Mouse (Mus musculus): Measurements from ENCODE around the gene Blvra. TPM values are rescaled to one million over a fixed set of nuclear protein-coding genes. Genes with fewer than 3 reads are reported as not detected.
"Not testable (repeated sequence)": the region's sequence is repeated elsewhere in the genome, so short reads cannot be mapped to it uniquely, and the experiment has no call there.

The Blvra gene
- total RNA-seq, 2 experiments from 2014 or later, result 17.7 TPM

DNA sequence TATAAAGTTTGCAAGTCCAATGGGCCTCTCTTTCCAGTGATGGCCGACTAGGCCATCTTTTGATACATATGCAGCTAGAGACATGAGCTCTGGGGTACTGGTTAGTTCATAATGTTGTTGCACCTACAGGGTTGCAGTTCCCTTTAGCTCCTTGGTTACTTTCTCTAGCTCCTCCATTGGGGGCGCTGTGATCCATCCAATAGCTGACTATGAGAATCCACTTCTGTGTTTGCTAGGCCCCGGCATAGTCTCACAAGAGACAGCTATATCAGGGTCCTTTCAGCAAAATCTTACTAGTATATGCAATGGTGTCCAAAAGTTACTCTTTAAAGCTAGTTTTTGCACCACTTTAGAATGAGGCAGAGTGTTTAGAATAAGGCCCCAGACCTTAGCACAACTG is 64.8 kb downstream of the Blvra start:
- DNase-seq; intact Hi-C loops (cut with DNase I): not testable (repeated sequence)

DNA sequence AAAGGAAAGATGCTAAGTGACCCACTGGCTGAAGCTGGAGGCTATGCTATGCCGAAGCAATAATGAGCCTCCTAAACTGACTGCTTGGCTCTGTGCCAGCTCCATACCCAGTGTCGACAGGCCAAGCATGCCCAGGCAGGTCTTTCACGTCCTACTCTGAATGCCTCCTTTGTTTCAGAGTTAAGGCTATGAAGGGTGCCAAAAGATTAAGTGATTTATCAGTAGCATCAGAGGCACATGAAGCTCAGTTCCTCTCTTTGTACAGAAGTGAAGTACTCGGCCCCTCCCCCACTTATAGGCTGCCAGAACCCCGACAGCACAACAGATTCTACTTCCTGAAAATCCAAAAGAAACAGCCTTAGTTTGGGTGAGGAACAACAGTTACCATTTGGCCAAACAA is 66.5 kb downstream of the Blvra start:
- intact Hi-C loops (cut with DNase I), result no loop called here

DNA sequence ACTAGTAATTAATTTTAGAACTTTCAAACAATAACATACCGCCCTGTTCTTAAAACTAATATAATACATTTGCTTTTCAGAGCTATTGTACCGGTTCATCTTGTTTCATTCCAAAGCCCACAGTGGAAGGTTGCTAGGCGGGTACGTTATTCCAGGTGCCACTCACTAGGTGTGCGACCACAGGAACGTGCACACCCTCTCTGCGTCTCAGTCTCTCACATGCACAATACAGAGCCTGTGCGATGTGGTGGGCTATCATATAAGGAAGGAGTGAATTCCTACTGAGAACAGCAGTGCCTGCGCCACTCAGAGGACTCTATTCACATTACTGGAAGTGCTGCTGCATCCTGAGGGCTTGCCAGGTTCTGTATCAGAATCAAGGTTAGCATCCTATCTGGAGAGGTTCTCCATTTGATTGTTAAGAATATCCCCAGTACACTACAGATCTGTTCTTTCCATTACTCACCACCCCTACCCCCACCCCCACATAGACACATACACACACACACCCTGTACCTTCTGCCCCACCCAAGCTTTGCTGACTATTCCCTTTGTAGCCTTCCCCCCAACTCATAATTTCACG is 67.5 kb downstream of the Blvra start:
- intact Hi-C loops (cut with DNase I), result no loop called here
- DNase-seq, result no peak

More for the DNA sequence above, 66.5 kb downstream of the Blvra start:
- DNase-seq, result peak; percentile 59

DNA sequence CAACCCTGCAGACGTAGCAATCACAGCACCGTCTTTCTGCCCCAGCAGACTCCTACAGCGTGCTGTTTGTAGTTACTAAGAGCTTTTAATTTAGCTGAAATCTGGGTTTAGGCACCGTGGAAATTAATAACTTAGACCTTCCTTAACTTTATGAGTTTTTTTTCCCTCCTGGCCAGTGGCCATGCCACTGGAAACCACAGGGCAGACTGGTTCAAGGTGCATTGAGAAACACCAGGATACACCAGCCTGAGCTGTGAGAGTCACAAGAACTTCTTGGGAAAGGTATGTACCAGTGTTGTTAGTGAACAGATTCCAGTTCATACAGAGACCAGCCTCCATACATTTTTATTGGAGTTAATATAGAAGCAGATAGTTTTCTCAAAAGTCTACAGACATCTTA is 68.0 kb downstream of the Blvra start:
- intact Hi-C loops (cut with DNase I), result no loop called here
- DNase-seq, result no peak

DNA sequence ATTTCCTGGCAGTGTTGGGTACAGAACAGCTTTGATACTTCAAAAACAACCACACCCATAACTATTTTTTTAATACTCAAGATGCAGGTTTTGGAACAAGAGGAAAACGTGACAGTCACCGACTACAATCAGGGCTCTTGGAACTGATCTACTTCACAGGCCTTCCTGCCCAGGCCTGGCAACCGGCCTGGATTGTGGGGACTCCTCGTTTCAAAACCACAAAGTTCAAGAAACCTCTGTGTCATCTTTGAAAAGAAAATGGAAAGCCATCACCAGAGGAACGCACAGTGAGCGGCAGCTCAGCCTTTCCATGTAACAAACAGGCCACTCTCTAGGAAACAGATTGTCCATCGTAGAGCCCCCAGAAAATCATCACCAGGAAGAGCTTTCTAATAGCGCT is 68.6 kb downstream of the Blvra start:
- no peak for DNase-seq
- intact Hi-C loops (cut with DNase I), result no loop called here

DNA sequence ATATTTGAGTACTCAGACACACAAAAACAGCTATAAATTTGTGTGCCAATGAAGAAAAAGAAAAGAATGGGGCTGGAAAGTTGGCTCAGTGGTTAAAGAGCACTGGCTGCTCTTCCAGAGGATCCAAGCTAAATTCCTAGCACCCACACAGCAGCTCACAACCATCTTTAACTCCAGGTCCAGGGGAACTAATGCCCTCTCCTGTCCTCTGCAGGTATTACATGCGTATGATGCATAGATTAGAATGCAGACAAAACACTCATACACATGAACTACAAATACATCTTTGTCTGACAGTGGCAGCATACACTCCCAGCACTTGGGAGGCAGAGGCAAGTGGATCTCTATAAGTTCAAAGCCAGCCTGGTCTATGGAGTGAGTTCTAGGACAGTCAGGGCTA is 69.1 kb downstream of the Blvra start:
- intact Hi-C loops (cut with DNase I), result no loop called here

DNA sequence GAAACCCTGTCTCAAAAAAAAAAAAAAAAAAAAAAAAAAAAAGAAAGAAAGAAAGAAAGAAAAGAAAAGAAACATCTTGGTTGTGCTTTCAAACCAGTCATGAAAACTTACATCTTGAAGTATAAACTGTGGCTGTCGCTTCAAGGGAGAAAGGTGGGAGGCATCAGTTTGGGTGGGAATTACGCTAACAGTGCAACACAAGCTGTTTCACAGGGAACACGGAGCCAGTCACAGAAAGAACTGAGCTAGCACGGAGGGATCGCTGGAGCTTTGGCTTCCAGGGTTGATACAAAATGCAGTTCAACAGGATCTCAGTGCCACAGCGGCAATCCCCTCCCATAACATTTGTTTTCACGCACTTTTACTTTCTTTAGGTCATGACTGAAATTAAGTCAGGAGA is 69.5 kb downstream of the Blvra start:
- no peak for DNase-seq
- intact Hi-C loops (cut with DNase I), result no loop called here

More for the DNA sequence above, 69.1 kb downstream of the Blvra start:
- DNase-seq, result no peak

DNA sequence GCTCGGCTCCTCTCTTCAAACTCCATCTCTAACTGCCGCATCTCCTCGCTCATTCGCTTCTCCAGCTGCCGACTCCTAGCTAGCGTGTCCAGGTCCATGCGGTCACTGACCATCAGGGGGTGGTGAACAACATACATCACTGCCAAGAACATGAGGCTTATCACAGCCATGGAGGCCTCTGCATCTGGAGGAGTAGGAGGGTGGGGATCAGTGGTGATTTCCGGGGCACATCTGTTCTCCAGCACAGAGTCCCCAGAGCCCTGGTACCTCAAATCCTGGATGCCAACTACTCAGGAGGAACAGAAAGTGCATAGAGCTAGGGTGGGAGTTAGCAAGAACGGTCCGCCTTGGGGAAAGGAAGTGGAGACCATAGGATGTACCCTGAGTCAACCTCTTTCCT is 71.6 kb downstream of the Blvra start:
- no peak for DNase-seq
- intact Hi-C loops (cut with DNase I), result no loop called here

DNA sequence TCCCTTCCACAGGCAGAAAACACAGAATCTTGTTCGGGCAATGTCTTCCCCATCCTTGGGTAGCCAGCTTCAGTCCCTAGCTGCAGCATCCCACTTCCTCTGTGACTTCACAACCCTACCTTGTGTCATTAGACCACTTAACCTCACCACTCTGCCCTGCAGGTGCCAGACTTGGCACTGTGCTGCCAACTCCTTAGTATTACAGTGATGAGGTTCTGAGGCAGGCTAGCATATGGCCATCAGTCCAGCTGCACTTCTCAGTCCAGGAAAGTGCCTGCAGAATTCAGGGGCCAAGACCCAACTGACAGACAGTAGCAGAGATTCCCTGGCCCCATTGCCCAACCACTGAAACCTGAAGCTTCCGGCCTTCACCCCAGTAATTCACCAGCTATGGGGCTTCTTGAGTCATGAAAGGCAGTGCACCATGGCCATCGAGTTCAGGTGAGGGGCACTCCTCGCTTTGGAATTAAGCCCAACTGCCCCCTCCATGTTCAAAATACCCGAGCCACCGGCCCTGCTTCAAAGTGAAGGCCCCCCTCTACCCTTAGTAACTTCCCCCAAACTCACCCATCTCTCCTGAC is 72.2 kb downstream of the Blvra start:
- intact Hi-C loops (cut with DNase I), result no loop called here
- DNase-seq, result no peak

DNA sequence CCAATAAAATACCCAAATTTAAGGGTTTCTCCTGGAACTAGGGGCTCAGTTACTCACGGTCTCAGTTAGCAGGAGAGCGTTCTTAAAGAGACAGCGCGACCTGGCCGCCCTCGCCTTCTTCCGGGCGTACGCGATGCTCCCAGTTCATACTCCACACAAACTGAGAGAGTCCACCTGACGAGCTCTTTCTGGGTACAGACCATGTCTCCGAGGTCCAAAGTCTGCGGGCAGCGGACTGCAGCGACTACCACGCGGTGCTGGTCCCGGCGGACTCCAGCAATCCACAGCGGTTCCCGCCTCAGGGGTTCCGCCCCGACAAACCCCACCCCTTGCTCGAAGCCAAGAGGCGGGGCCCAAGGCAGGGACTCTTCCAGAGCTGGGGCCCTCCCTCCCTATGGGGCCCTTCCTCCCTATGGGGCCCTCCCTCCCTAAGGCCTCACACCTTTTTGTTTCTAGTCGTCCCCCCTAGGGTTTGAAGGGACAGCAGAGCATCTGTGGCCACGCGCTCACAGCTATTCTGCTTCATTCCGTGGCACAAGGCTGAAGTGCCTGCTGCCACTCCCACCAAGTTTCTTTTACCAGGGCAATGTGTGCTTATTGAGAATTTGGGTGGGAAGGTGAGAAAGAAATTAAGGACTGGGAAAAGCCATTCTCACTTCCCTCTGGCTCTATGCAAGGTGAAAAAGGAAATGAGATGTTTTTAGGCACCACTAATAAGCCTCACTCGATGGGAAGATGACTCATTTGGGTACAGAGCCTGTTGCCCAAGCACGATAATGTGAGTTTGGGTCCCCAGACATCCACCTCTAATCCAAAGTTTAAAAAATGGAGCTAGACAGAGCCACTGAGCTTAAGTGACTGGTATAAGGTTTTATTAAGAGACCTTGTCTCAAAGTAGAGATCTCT is 72.9 kb downstream of the Blvra start, which contains the start of gene Itpripl1:
Gene Itpripl1, minus strand, starts transcription at position 285 of the 906 bp plus-strand sequence.
- intact Hi-C loops (cut with DNase I), result no loop called here
- peak; percentile 48 for DNase-seq

DNA sequence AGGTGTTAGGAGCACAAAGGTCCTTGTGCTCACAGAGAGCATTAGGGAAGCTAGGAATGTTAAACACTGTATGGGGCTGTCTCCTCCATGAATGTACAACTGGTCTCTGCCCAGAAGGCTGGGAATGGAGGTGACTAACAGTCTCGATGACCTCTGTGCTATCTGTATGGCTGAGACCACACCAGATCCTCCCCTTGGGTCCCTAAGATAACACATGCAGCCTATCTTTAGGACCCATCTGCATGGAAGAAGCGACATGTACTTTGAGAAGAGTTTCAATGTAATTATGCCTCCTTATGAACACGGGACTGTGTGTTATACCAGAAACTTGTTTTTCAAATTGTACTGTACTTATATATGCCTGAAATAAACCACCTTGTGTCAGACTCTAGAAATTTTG is 75.2 kb downstream of the Blvra start:
- no peak for DNase-seq
- intact Hi-C loops (cut with DNase I), result no loop called here

Small RNAs within 50 kb of the gene (microRNA-seq; reads per million reads assigned to microRNA genes)
- not detected for gene Gm24081

Other genes with a start within 250 kb of the Blvra start
- 10 to 100 TPM; 44.2 to 46.5 TPM for gene Trpm7, start 194.4 kb upstream of the Blvra start, total RNA-seq (2021)
- gene Sppl2a, start 137.4 kb upstream of the Blvra start, total RNA-seq (2021), result 10 to 100 TPM; 31.6 to 32.4 TPM
- 10 to 100 TPM; 17.0 to 20.3 TPM for gene Ap4e1, start 61.9 kb upstream of the Blvra start, total RNA-seq (2021)
- gene Ncaph, start 63.3 kb downstream of the Blvra start, total RNA-seq (2021), result 1 to 10 TPM; 8.7 to 9.8 TPM
- 10 to 100 TPM; 16.4 to 18.2 TPM for gene Itpripl1, start 72.8 kb downstream of the Blvra start, total RNA-seq (2021)
- under 1 TPM; 0.62 to 0.72 TPM for gene 1810024B03Rik, start 137.6 kb downstream of the Blvra start, total RNA-seq (2021)
- gene Snrnp200, start 137.7 kb downstream of the Blvra start, total RNA-seq (2021), result 100 to 1,000 TPM; 106 to 111 TPM
- 10 to 100 TPM; 49.3 to 59.6 TPM for gene Ciao1, start 177.2 kb downstream of the Blvra start, total RNA-seq (2021)
- 100 to 1,000 TPM; 106 TPM for gene Tmem127, start 177.2 kb downstream of the Blvra start, total RNA-seq (2021)
- 100 to 1,000 TPM; 147 to 164 TPM for gene Stard7, start 199.6 kb downstream of the Blvra start, total RNA-seq (2021)

All from left cerebral cortex, postnatal 4 days (tissue).